Mouse (Mus musculus): ENCODE results near the gene Eif2b3. TPM values are rescaled to one million over a fixed set of nuclear protein-coding genes. Genes with fewer than 3 reads are reported as not detected.
A peak's percentile ranks its signal among the peaks of the same experiment; 100 is the strongest.

Eif2b3 gene
- polyA plus RNA-seq (2015; fragmentation: Nextera tagmentation; extraction: Ambion mirVana): 48.9 and 49.8 TPM in 2 replicates

DNA sequence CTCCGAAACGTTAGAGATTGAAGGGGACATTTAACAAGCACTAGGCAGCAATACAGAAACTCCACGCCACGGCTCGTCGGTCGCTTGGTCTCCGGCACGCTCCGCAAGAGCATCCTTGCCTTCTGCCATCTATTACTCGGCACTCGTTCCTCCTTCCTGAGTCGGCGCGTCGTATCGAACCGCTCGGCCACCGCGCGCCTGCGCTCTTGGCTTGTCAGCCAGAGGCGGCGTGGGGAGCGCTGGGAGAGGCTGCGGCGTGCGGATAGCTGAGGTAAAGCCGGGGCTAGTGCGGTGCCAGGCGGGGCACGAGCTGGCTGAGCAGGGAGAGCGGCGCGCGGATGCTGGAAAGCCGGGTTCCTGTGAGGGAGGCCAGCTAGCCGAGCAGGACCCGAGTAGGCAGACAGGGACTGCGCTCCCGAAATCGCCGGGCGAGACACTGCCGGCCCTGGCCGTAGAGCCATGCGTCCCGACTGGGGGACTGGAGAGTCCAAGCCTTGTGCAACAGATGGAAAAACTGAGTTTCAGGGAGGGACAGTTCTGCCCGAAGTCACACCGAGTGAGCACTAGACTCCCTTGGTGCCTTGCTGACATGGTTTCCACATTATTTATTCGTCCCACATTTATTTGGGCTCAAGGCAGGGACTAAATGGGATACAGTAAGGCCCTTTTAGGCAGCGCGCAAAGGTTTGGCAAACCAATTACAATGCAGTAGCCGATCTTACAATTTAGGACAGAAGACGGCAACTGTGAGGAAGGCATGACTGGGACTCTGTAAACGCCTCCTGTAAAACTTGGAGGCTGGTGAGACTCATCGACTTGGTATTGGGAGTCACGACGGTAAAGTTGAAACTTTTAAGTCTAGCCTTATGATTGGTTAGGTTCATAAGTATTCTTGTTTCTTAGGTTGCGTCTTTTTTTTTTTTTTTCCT is at the start of gene Eif2b3:
TSS of gene Eif2b3 (plus strand) at position 197 of the 929 bp plus-strand sequence.
- H3K9ac ChIP-seq (ENCODE audit: low read depth, low read length): peak within 1 kb of the TSS; percentile 77
- H3K4me3 ChIP-seq (ENCODE audit: low read depth, low read length): peak within 1 kb of the TSS; percentile 75
- H3K36me3 ChIP-seq (ENCODE audit: control insufficient read depth, insufficient read depth, low read length): peaks cover 11% of the 10 kb centered on the region; the same call in 1 of the 2 replicates
- ATAC-seq: peak; percentile 97
- WGBS: under 1% methylated on average over 61 of the region's 61 CpGs
- no peaks in the 10 kb centered on the region for H3K9me3 ChIP-seq (replicated peaks; ENCODE audit: control insufficient read depth, low read length, poor library complexity, severe bottlenecking)
- H3K27ac ChIP-seq (ENCODE audit: low read length): peak within 1 kb of the TSS; percentile 64
- peaks cover 10% of the 10 kb centered on the region for H3K4me1 ChIP-seq (ENCODE audit: control insufficient read depth, insufficient read depth, low read length)
- H3K4me2 ChIP-seq (ENCODE audit: low read length): peak within 1 kb of the TSS; percentile 82
- no peaks in the 10 kb centered on the region for H3K27me3 ChIP-seq (ENCODE audit: control insufficient read depth, insufficient read depth, low read depth, low read length)

GRCm38 (mm10) chr4:116976503-116976902 is 42.7 kb upstream of the Eif2b3 start:
- ATAC-seq: no peak
- peaks cover 17% of the 10 kb centered on the region for H3K36me3 ChIP-seq (ENCODE audit: control insufficient read depth, insufficient read depth, low read length)
- WGBS: 79% methylated on average over 2 of the region's 2 CpGs

DNA sequence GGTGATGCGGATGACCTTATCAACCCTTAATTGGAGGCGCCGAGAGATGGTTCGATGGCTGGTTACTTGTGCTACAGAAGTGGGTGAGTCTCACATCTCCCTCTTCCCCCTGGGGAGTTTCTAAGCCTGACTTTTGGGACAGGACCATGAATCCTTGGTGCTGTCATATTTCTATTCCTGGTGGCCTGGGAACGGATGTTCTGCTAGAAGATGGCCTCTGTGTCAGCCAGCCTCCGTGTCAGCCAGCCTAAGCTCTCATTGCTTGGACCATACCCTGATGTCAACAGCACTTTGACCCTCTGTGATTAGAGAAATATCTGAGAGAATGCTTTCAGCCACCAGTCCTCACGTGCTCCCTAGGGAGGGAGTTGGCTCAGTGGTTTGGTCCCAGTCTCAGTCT is 33.5 kb upstream of the Eif2b3 start:
- Histone ChIP-seq H3K36me3 (ENCODE audit: control insufficient read depth, insufficient read depth, low read length) (peaks cover 8% of the 10 kb centered on the region), H3K9me3 (replicated peaks; ENCODE audit: control insufficient read depth, low read length, poor library complexity, severe bottlenecking) (no peaks in the 10 kb centered on the region), H3K4me1 (ENCODE audit: control insufficient read depth, insufficient read depth, low read length) (no peaks in the 10 kb centered on the region), H3K27ac (ENCODE audit: low read length) (no peak overlapping the region), H3K4me2 (ENCODE audit: low read length) (no peak overlapping the region), H3K27me3 (ENCODE audit: control insufficient read depth, insufficient read depth, low read depth, low read length) (no peaks in the 10 kb centered on the region), H3K4me3 (ENCODE audit: low read depth, low read length) (no peak overlapping the region), H3K9ac (ENCODE audit: low read depth, low read length) (no peak overlapping the region)
- no peak for ATAC-seq
- WGBS: 94% methylated on average over 7 of the region's 7 CpGs

More at GRCm38 (mm10) chr4:116976503-116976902, 42.7 kb upstream of the Eif2b3 start:
- H3K27me3 ChIP-seq (ENCODE audit: control insufficient read depth, insufficient read depth, low read depth, low read length): no peaks in the 10 kb centered on the region
- no peaks in the 10 kb centered on the region for H3K4me1 ChIP-seq (ENCODE audit: control insufficient read depth, insufficient read depth, low read length)
- H3K9ac ChIP-seq (ENCODE audit: low read depth, low read length): no peak overlapping the region
- no peak overlapping the region for H3K4me2 ChIP-seq (ENCODE audit: low read length)
- H3K4me3 ChIP-seq (ENCODE audit: low read depth, low read length): no peak overlapping the region
- H3K27ac ChIP-seq (ENCODE audit: low read length): no peak overlapping the region
- no peaks in the 10 kb centered on the region for H3K9me3 ChIP-seq (replicated peaks; ENCODE audit: control insufficient read depth, low read length, poor library complexity, severe bottlenecking)

DNA sequence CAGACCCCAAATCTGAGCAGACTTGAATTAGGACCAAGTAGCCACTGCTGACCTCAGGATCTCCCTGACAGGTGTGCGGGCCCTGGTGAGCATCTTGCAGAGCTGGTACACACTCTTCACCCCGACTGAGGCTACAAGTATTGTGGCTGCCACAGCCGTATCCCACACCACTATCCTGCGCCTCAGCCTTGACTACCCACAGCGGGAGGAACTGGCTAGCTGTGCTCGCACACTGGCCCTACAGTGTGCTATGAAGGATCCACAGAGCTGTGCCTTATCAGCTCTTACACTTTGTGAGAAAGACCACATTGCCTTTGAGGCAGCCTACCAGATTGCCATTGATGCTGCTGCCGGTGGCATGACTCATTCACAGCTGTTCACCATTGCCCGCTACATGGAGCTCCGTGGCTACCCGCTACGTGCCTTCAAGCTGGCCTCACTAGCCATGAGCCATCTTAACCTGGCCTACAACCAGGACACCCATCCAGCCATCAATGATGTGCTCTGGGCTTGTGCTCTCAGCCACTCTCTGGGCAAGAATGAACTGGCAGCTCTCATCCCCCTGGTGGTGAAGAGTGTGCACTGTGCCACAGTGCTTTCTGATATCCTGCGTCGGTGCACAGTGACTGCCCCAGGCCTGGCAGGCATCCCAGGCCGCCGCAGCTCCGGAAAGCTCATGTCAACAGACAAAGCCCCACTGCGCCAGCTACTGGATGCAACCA is 32.6 kb upstream of the Eif2b3 start:
- H3K27me3 ChIP-seq (ENCODE audit: control insufficient read depth, insufficient read depth, low read depth, low read length): no peaks in the 10 kb centered on the region
- WGBS: 61% methylated on average over 17 of the region's 17 CpGs
- H3K9me3 ChIP-seq (replicated peaks; ENCODE audit: control insufficient read depth, low read length, poor library complexity, severe bottlenecking): no peaks in the 10 kb centered on the region
- no peak overlapping the region for H3K4me2 ChIP-seq (ENCODE audit: low read length)
- no peak overlapping the region for H3K27ac ChIP-seq (ENCODE audit: low read length)
- peaks cover 5% of the 10 kb centered on the region for H3K36me3 ChIP-seq (ENCODE audit: control insufficient read depth, insufficient read depth, low read length)
- ATAC-seq: peak; percentile 74
- no peaks in the 10 kb centered on the region for H3K4me1 ChIP-seq (ENCODE audit: control insufficient read depth, insufficient read depth, low read length)
- H3K4me3 ChIP-seq (ENCODE audit: low read depth, low read length): no peak overlapping the region
- no peak overlapping the region for H3K9ac ChIP-seq (ENCODE audit: low read depth, low read length)

DNA sequence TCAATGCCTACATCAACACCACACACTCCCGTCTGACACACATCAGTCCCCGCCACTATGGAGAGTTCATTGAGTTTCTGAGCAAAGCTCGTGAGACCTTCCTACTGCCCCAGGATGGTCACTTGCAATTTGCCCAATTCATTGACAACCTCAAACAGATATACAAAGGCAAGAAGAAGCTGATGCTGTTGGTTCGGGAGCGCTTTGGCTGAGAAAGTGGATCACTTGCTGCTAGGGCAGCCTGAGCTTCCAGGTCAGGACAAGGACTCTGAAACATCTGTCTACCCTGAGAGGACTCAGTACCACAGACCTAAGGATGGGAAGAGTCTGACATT is 32.1 kb upstream of the Eif2b3 start:
- no peaks in the 10 kb centered on the region for H3K27me3 ChIP-seq (ENCODE audit: control insufficient read depth, insufficient read depth, low read depth, low read length)
- H3K4me1 ChIP-seq (ENCODE audit: control insufficient read depth, insufficient read depth, low read length): no peaks in the 10 kb centered on the region
- no peak overlapping the region for H3K9ac ChIP-seq (ENCODE audit: low read depth, low read length)
- no peak overlapping the region for H3K27ac ChIP-seq (ENCODE audit: low read length)
- ATAC-seq: no peak
- H3K4me2 ChIP-seq (ENCODE audit: low read length): no peak overlapping the region
- 69% methylated on average over 5 of the region's 5 CpGs for WGBS
- H3K9me3 ChIP-seq (replicated peaks; ENCODE audit: control insufficient read depth, low read length, poor library complexity, severe bottlenecking): no peaks in the 10 kb centered on the region
- no peak overlapping the region for H3K4me3 ChIP-seq (ENCODE audit: low read depth, low read length)
- peaks cover 4% of the 10 kb centered on the region for H3K36me3 ChIP-seq (ENCODE audit: control insufficient read depth, insufficient read depth, low read length)

DNA sequence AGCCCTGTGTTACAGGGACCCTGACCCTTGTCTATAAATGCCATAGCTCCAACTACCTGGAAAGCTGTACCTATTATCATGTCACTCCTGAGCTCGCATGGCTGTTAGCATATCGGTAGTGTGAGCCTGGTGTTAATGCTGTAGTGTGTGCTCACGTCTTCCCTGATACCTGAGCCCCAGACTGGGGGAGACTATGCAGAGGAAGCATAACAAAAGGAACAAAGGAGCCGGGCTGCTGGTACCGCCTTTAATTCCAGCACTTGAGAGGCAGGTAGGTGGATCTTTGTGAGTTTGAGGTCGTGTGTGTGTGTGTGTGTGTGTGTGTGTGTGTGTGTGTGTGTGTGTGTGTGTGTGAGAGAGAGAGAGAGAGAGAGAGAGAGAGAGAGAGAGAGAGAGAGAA is 29.5 kb upstream of the Eif2b3 start:
- WGBS: 56% methylated on average over 6 of the region's 6 CpGs
- no peak overlapping the region for H3K27ac ChIP-seq (ENCODE audit: low read length)

DNA sequence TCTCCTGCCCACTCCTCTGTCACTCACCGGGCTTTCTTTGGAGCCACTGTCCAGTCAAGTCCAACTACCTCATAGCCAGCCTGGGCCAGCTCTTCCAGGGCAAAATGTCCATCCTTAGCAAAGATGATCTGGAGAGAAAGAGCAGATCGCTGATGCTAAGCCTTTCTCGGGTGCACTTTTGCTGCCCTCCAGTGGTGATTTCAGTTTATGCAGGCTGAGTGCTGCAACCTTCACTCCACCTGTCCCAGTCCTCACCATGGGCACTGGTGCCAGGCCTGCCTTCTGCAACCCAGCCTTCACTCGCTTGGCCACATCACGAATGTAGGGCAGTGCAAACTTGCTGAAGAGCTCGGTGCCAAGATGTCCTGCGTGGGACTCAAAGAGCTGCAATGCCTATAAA is 27.8 kb upstream of the Eif2b3 start:
- Histone ChIP-seq H3K4me2 (ENCODE audit: low read length) (no peak overlapping the region), H3K27me3 (ENCODE audit: control insufficient read depth, insufficient read depth, low read depth, low read length) (no peaks in the 10 kb centered on the region), H3K9ac (ENCODE audit: low read depth, low read length) (no peak overlapping the region), H3K4me1 (ENCODE audit: control insufficient read depth, insufficient read depth, low read length) (peaks cover 15% of the 10 kb centered on the region), H3K36me3 (ENCODE audit: control insufficient read depth, insufficient read depth, low read length) (peaks cover 4% of the 10 kb centered on the region), H3K4me3 (ENCODE audit: low read depth, low read length) (no peak overlapping the region), H3K27ac (ENCODE audit: low read length) (no peak overlapping the region), H3K9me3 (replicated peaks; ENCODE audit: control insufficient read depth, low read length, poor library complexity, severe bottlenecking) (no peaks in the 10 kb centered on the region)
- 11% methylated on average over 7 of the region's 7 CpGs for WGBS
- ATAC-seq: 0 out of 2 replicates have a peak, but pooled peaks have one; percentile 2

More for the DNA sequence above, 29.5 kb upstream of the Eif2b3 start:
- Histone ChIP-seq H3K9ac (ENCODE audit: low read depth, low read length) (no peak overlapping the region), H3K9me3 (replicated peaks; ENCODE audit: control insufficient read depth, low read length, poor library complexity, severe bottlenecking) (no peaks in the 10 kb centered on the region), H3K4me3 (ENCODE audit: low read depth, low read length) (no peak overlapping the region), H3K27me3 (ENCODE audit: control insufficient read depth, insufficient read depth, low read depth, low read length) (no peaks in the 10 kb centered on the region), H3K4me1 (ENCODE audit: control insufficient read depth, insufficient read depth, low read length) (peaks cover 9% of the 10 kb centered on the region), H3K4me2 (ENCODE audit: low read length) (no peak overlapping the region), H3K36me3 (ENCODE audit: control insufficient read depth, insufficient read depth, low read length) (peaks cover 4% of the 10 kb centered on the region)
- ATAC-seq: no peak

DNA sequence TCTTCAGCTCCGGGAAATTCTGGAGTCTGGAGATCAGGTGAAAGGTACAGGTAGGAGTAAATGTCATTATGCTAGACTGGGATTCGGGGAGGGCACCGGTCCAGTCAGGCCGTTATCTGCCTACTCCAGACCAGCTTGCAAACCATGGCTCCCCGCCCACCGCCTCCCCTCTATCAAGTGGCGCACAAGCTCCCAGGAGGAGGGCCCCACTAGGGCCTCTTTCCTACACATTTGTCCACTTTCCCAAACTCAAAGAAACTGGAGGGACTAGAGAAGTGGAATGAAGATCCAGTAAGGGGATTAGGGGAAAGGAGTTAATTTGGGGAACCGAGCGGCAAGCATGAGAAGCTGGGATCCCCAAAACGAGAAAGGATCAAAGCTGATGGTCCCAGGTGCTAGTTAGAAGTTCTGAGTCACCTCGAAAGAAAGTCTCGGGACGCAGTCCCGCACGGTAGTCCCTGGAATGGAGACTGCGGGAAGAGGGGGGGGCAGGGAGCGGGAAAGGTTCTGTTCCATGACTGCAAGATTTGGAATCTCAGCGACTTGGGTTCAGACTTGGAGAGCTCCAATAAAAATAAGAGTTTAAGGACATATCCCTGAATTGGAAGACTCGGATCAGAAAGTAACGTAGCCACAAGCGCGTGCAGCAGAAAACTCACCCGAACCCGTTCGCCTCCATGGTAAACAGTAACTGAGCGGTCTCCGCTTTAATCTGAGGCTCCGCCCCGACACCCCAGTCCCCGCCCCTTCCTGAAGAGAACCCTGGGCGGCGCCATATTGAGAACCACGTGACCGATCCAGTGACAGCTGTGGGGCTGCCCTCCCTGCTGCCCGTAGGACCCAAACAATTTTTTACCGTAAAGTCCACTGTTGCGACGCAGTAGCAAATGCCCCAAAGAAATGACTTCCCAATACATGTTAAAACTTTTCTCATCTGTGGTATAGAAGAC is 25.3 kb upstream of the Eif2b3 start, which contains the start of gene Urod:
TSS of gene Urod (minus strand) at position 742 of the 950 bp plus-strand sequence.
- Histone ChIP-seq H3K27ac (ENCODE audit: low read length) (peak within 1 kb of the TSS; percentile 81), H3K9me3 (replicated peaks; ENCODE audit: control insufficient read depth, low read length, poor library complexity, severe bottlenecking) (no peaks in the 10 kb centered on the region), H3K4me2 (ENCODE audit: low read length) (peak within 1 kb of the TSS; percentile 93), H3K36me3 (ENCODE audit: control insufficient read depth, insufficient read depth, low read length) (peaks cover 9% of the 10 kb centered on the region), H3K9ac (ENCODE audit: low read depth, low read length) (peak within 1 kb of the TSS; percentile 76), H3K4me3 (ENCODE audit: low read depth, low read length) (peak within 1 kb of the TSS; percentile 80), H3K4me1 (ENCODE audit: control insufficient read depth, insufficient read depth, low read length) (peaks cover 19% of the 10 kb centered on the region), H3K27me3 (ENCODE audit: control insufficient read depth, insufficient read depth, low read depth, low read length) (no peaks in the 10 kb centered on the region)
- ATAC-seq: peak; percentile 90
- 1% methylated on average over 38 of the region's 38 CpGs for WGBS

Measured in midbrain, embryonic 16.5 days (tissue).